Mouse (Mus musculus) embryonic facial prominence, embryonic 15.5 days (tissue): ENCODE data around the gene Adat2. TPM values are rescaled to one million over a fixed set of nuclear protein-coding genes. Genes with fewer than 3 reads are reported as not detected.

ENCODE experiments used
- ATAC-seq: fragments of 200-750 bp; cut with Nextera tagmentation; 2 replicates; pipeline ENCODE4 v1.8.0; 2017; ENCODE audit warnings: low read depth, moderate TSS enrichment; ENCODE audit not compliant: insufficient number of reproducible peaks, low FRiP score, low TSS enrichment
- H3K27ac ChIP-seq: fragments of 300-500 bp; sonication (generic); replicated peaks from 2 replicates; pipeline ENCODE4 v1.5.1; 2015; ENCODE audit warnings: mild to moderate bottlenecking, inconsistent platforms
- H3K27me3 ChIP-seq: fragments of 300-500 bp; sonication (generic); 2 replicates; pipeline ENCODE4 v1.6.1; 2015; ENCODE audit warnings: inconsistent platforms
- H3K36me3 ChIP-seq: fragments of 300-500 bp; sonication (generic); 2 replicates; pipeline ENCODE4 v1.6.1; 2015; ENCODE audit warnings: mild to moderate bottlenecking, inconsistent platforms
- H3K4me1 ChIP-seq: fragments of 300-500 bp; sonication (generic); 2 replicates; pipeline ENCODE4 v1.6.1; 2015; ENCODE audit warnings: inconsistent platforms
- H3K4me2 ChIP-seq: fragments of 300-500 bp; sonication (generic); replicated peaks from 2 replicates; pipeline ENCODE4 v1.6.1; 2015; ENCODE audit warnings: mild to moderate bottlenecking, inconsistent platforms
- H3K4me3 ChIP-seq: fragments of 300-500 bp; sonication (generic); replicated peaks from 2 replicates; pipeline ENCODE4 v1.5.1; 2015; ENCODE audit warnings: mild to moderate bottlenecking, inconsistent platforms
- H3K9ac ChIP-seq: fragments of 300-500 bp; sonication (generic); 2 replicates; pipeline ENCODE4 v1.6.1; 2015; ENCODE audit warnings: inconsistent platforms
- H3K9me3 ChIP-seq: fragments of 300-500 bp; sonication (generic); replicated peaks from 2 replicates; pipeline ENCODE4 v1.6.1; 2016; ENCODE audit warnings: inconsistent platforms
- WGBS: fragments of 180-500 bp; shearing (Covaris S2); methylation state at CpG from one replicate; pipeline ENCODE4 v1.1.7; 2015; 5-methylcytosine and 5-hydroxymethylcytosine counted together
- polyA plus RNA-seq: library from polyadenylated mRNA; unstranded; fragments of >200 nt; fragmentation: Nextera tagmentation; extraction: Ambion mirVana; gene quantifications from 2 replicates; pipeline ENCODE4 v1.2.1, GENCODE M21; 2015

Adat2 gene
- polyA plus RNA-seq, result 4.0 and 4.3 TPM in 2 replicates

DNA sequence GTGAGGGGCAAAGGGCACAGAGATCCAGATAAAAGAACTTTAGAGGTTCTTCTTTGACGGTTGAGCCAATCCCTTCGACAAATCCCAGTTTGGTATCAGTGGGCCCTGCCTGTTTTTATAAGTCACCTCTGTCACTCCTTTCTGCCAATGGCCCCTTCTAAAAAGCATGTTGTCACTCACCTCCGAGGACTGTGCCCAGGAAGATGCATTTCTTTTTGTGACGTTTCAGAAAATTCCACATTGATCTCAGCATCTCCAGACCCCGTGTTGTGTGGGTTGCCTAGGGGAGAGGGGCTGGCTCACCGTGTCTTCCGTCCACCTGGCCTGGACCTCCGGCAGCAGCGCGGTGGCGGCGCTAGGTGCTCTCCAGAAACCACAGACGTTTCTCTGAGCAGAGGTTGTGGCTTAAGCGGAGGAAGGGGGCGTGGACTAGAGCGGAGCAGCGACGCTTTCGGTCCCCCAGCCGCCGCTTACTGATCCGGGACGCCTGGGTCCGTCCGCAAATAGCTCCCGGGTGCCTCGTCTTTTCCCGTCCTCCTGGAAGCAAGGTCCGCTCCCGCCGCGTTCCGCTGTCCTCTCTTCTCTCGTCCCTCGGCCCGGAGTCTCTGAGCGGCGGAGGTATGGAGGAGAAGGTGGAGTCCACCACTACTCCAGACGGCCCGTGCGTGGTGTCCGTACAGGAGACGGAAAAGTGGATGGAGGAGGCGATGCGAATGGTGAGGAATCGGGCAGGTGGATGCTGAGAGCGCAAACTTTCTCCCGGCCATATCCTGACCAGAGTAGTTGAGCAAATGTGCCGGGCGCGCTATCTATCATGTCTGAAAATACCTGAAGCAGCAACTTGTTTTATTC is at the start of gene Adat2, which contains the start of gene Pex3:
Adat2 (plus strand) TSS at position 249 of the 852 bp plus-strand sequence.
Pex3 (minus strand) TSS at position 497 of the 852 bp plus-strand sequence.
- no peaks in the 10 kb centered on the region for H3K36me3 ChIP-seq
- peak within 1 kb of the TSS; percentile 62 for H3K9ac ChIP-seq
- H3K27me3 ChIP-seq, result no peaks in the 10 kb centered on the region
- ATAC-seq, result peak; percentile 90
- H3K9me3 ChIP-seq, result no peaks in the 10 kb centered on the region
- WGBS, result under 1% methylated on average over 51 of the region's 51 CpGs
- H3K4me1 ChIP-seq, result peaks cover 10% of the 10 kb centered on the region; the same call in 1 of the 2 replicates
- peak within 1 kb of the TSS; percentile 58 for H3K4me3 ChIP-seq
- peak within 1 kb of the TSS; percentile 31 for H3K27ac ChIP-seq
- peak within 1 kb of the TSS; percentile 63 for H3K4me2 ChIP-seq

DNA sequence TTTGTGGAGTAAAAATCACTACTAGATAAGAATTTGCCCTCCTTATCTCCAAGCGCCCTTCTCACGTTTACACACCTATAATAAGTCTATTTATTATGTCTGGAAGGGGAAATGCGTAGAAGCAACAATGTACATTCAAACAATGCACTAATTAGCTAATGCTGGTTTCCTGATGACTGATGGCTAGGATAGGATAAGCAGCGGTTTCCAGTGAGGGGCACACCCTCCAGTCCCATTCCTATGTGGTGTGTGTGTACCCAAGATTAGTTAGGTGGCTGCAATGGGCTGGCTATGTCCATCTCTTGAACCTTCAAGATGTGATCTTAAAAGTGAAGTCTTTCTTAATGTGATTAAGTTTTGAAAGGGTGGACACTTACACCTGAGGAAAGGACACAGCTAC is 30.8 kb upstream of the Adat2 start:
- Histone ChIP-seq H3K27me3 (no peaks in the 10 kb centered on the region), H3K9ac (no peak overlapping the region), H3K4me3 (no peak overlapping the region), H3K4me1 (no peaks in the 10 kb centered on the region), H3K9me3 (no peaks in the 10 kb centered on the region), H3K36me3 (0 out of 2 replicates have a peak, but pooled peaks cover 3% of the 10 kb centered on the region), H3K4me2 (no peak overlapping the region), H3K27ac (no peak overlapping the region)
- no peak for ATAC-seq
- WGBS, result 78% methylated on average over 4 of the region's 4 CpGs

DNA sequence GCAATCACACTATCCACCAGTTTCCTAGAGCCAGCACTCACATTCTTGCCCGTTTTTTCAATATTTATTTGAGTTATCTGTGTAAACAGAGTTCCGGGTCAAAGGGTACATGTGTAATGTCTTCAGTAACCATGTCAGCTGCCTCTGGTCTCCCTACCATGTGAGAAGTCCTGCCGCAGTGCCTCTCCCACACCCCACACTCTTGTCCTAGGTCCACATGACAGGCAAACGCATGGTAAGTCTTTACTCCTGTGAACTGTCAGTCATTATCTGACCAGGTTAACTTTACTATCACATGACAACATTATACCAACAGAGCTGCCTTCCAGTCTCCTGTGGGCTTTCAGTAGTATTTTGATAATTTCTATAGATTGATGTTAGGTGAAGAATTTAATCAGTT is 24.5 kb upstream of the Adat2 start:
- Histone ChIP-seq H3K4me1 (no peaks in the 10 kb centered on the region), H3K9ac (no peak overlapping the region), H3K27me3 (no peaks in the 10 kb centered on the region), H3K9me3 (no peaks in the 10 kb centered on the region), H3K4me3 (no peak overlapping the region), H3K27ac (no peak overlapping the region), H3K36me3 (peaks cover 30% of the 10 kb centered on the region), H3K4me2 (no peak overlapping the region)
- ATAC-seq, result no peak
- 81% methylated on average over 4 of the region's 4 CpGs for WGBS

DNA sequence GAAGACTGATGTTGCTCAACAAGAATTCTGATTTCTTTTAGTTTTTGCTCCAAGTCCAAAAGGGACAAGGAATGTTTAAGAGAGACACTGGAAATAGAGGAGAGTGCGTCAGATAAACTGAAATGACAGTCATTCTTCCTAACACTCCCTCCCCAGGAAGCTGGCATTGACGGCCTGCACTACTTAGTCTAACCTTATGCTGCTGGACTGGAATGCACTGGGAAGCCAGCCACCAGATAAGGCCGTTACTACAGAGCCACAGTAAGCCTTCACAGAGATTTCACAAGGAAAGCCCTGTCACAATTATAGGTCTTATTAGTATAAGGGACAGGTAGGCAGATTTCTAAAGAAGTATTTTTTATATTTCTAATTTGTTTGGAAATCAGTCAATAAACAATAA is 17.9 kb upstream of the Adat2 start:
- Histone ChIP-seq H3K27ac (no peak overlapping the region), H3K9ac (no peak overlapping the region), H3K4me3 (no peak overlapping the region), H3K27me3 (no peaks in the 10 kb centered on the region), H3K9me3 (no peaks in the 10 kb centered on the region), H3K4me2 (no peak overlapping the region), H3K4me1 (no peaks in the 10 kb centered on the region), H3K36me3 (peaks cover 52% of the 10 kb centered on the region)
- WGBS, result 87% methylated on average over 3 of the region's 3 CpGs
- no peak for ATAC-seq

DNA sequence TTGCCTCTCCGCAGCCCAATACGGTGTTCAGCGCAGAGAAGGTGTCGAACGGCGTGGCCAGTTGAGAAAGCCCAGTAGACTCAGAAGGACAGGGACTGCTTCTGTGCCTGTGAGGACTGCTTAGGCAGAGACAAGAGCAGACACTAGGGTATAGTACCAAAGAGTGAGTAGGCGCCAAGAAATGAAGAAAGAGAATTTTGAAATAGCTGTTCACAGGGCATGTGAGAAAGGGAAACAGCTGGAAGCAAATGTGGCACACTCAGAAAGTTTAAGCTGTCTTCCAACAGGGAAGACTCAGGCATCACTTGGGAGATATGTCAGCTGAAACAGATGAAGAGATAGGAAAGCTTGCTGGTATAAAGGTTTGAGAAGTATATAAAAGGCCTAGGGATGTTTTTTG is 16.0 kb upstream of the Adat2 start:
- H3K9me3 ChIP-seq, result no peaks in the 10 kb centered on the region
- H3K27me3 ChIP-seq, result no peaks in the 10 kb centered on the region
- no peak overlapping the region for H3K27ac ChIP-seq
- no peak for ATAC-seq
- no peaks in the 10 kb centered on the region for H3K4me1 ChIP-seq
- peaks cover 48% of the 10 kb centered on the region for H3K36me3 ChIP-seq
- no peak overlapping the region for H3K4me2 ChIP-seq
- H3K9ac ChIP-seq, result no peak overlapping the region
- WGBS, result 96% methylated on average over 7 of the region's 7 CpGs
- no peak overlapping the region for H3K4me3 ChIP-seq

DNA sequence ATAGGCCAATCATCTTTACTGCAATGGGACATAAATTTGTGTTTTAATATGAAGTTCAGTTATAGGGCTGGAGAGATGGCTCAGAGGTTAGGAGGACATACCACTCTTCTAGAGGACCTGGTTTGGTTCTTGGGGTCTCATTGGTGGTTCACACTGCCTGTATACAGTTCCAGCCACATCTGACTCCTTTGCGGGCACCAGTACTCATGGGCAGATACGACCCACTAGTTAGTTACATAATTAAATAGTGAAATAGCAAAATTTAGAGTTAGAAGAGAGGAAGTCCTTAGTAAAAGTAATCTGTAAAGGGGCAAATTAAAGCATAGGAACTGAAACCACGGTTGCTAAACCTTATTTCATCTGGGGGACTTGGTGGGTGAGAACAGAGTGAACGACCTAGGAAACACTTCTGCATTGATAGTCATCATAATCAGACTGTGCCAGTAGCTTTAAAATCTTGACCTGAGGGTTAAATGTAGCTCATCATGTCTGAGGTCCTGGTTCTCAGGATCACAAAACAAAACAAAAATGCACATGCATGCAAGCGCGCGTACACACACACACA is 12.8 kb upstream of the Adat2 start:
- no peak overlapping the region for H3K27ac ChIP-seq
- H3K4me3 ChIP-seq, result no peak overlapping the region
- H3K4me2 ChIP-seq, result no peak overlapping the region
- WGBS, result 88% methylated on average over 7 of the region's 7 CpGs
- no peak for ATAC-seq
- H3K4me1 ChIP-seq, result no peaks in the 10 kb centered on the region
- no peaks in the 10 kb centered on the region for H3K27me3 ChIP-seq
- no peak overlapping the region for H3K9ac ChIP-seq
- peaks cover 46% of the 10 kb centered on the region for H3K36me3 ChIP-seq
- H3K9me3 ChIP-seq, result no peaks in the 10 kb centered on the region

DNA sequence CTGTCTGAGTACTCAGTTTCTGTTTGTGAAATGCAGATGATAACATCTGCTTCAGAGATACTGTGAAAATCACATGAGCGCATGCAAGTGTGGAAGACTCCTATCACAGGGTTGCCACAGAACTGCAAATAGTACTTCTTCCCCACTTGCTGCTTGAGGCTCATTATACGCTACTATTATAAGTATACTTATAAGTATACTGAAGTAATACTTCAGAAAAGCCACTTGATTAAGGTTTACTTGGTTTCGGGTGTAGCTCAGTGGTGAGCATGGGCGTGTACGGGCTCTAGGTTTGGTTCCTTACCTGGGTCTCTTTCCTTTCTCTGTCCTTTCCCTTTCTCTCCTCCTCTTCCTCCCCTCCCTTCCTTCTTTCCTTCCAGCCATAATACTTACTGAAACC is 11.0 kb upstream of the Adat2 start:
- 90% methylated on average over 5 of the region's 5 CpGs for WGBS
- no peak overlapping the region for H3K4me2 ChIP-seq
- no peak overlapping the region for H3K4me3 ChIP-seq
- no peak overlapping the region for H3K9ac ChIP-seq
- peaks cover 44% of the 10 kb centered on the region for H3K36me3 ChIP-seq
- H3K27me3 ChIP-seq, result no peaks in the 10 kb centered on the region
- no peaks in the 10 kb centered on the region for H3K9me3 ChIP-seq
- no peak overlapping the region for H3K27ac ChIP-seq
- no peaks in the 10 kb centered on the region for H3K4me1 ChIP-seq
- ATAC-seq, result no peak

DNA sequence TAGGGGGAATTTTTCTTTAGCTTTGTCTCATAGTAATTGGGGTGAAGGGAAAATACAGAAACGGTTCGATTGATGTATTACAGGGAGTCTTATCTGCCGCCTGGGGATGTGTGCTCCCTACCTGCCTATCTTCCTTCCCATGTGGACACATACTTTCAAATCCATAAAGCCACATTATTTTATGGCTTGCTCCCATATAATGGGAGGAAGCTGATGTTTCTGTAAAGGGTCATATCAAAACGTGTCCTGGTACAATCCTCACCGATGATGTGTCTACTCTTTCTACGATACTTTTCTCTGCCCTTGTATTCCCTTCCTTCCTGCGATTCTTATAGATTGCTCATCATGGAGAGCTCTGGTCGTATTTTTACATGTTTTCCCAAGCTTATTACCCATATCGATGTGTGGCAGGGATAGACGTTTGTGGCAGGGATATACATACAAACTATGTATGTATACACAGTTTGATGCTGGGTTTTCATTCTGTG is 848 bp downstream of the Adat2 start:
- H3K27ac ChIP-seq, result no peak overlapping the region; the same call in 1 of the 2 replicates
- WGBS, result 26% methylated on average over 10 of the region's 10 CpGs
- no peak for ATAC-seq
- H3K4me3 ChIP-seq, result peak overlapping the region; percentile 58
- peak overlapping the region; percentile 62 for H3K9ac ChIP-seq
- H3K9me3 ChIP-seq, result no peaks in the 10 kb centered on the region
- peak overlapping the region; percentile 63 for H3K4me2 ChIP-seq
- H3K27me3 ChIP-seq, result no peaks in the 10 kb centered on the region
- H3K36me3 ChIP-seq, result no peaks in the 10 kb centered on the region
- H3K4me1 ChIP-seq, result peaks cover 10% of the 10 kb centered on the region; the same call in 1 of the 2 replicates

DNA sequence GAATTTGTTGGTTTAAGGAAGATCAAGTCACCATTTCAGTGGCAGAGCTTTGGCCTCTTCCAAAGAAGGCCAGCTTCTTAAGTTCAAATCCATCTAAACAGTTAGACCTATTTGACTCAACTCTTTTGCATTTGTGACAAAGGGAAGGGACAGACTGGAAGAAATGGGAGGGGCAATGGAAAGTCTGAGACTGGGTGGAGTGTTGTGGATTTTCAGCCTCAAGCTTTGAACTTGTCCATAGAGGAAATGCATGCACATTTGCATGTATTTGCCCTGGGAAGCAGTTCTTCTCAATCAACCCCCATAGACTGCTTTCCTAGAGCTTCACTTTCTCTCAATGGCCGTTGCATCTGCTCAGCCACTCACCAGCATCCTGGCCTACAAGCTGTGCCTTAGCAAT is 1.6 kb downstream of the Adat2 start:
- Histone ChIP-seq H3K9me3 (no peaks in the 10 kb centered on the region), H3K27me3 (no peaks in the 10 kb centered on the region), H3K27ac (no peak overlapping the region), H3K4me2 (no peak overlapping the region), H3K9ac (no peak overlapping the region), H3K4me3 (no peak overlapping the region), H3K4me1 (peaks cover 10% of the 10 kb centered on the region; the same call in 1 of the 2 replicates), H3K36me3 (no peaks in the 10 kb centered on the region)
- WGBS, result 86% methylated on average over 1 of the region's 1 CpGs
- ATAC-seq, result no peak

DNA sequence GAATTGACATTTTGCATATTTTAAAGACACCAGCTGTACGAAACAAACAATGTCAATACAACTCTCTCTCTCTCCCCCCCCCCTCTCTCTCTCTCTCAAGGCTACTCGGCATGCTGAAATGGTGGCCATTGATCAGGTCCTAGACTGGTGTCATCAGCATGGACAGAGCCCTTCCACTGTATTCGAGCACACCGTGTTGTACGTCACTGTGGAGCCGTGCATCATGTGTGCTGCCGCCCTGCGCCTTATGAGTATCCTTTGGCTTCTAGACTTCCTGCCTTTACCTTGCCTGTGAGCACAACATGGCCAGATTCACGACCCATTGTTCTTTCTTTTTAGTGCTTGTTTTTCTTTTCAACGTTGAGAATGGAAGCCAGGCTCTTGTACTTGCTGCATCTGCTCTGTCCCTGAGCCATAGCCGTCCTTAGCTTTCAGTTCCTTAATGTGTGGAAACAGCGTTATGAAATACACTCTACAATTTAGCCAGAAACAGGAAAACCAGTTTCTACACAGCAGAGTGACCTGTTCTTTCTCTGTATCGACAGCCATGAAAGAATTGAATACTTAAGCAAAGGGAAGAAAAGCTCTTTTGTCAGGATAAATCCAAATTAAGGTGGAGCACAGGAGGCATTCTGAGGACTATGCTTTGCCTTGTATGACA is 7.5 kb downstream of the Adat2 start:
- no peak overlapping the region for H3K27ac ChIP-seq
- H3K4me3 ChIP-seq, result no peak overlapping the region
- ATAC-seq, result no peak
- no peak overlapping the region for H3K4me2 ChIP-seq
- peaks cover 31% of the 10 kb centered on the region for H3K36me3 ChIP-seq
- H3K27me3 ChIP-seq, result no peaks in the 10 kb centered on the region
- H3K4me1 ChIP-seq, result peaks cover 9% of the 10 kb centered on the region; the same call in 1 of the 2 replicates
- H3K9me3 ChIP-seq, result no peaks in the 10 kb centered on the region
- no peak overlapping the region for H3K9ac ChIP-seq
- WGBS, result 90% methylated on average over 13 of the region's 13 CpGs
